Mouse (Mus musculus) heart, postnatal 0 days (tissue): Measurements from ENCODE around the gene Rnf20.

Experiments used
- CTCF ChIP-seq: IDR thresholded peaks from 2 replicates; pipeline ENCODE4 v1.5.1; 2016; ENCODE audit warnings: antibody characterized with exemption, control low read depth, low read depth
- EP300 ChIP-seq: IDR thresholded peaks from 2 replicates; pipeline ENCODE4 v1.6.1; 2016; ENCODE audit warnings: antibody characterized with exemption, low read depth

- TF ChIP-seq CTCF (no peak), EP300 (no peak)
Observed at GRCm38 (mm10) chr4:49676071-49676470, 44.3 kb downstream of the Rnf20 start.
